Mouse (Mus musculus) hindbrain, embryonic 16.5 days (tissue): ENCODE data around the gene Psme4. TPM values are rescaled to one million over a fixed set of nuclear protein-coding genes. Genes with fewer than 3 reads are reported as not detected.
A peak's percentile ranks its signal among the peaks of the same experiment; 100 is the strongest.

Source experiments
- ATAC-seq: fragments of 200-750 bp; cut with Nextera tagmentation; 2 replicates; pipeline ENCODE4 v1.8.0; 2017; ENCODE audit warnings: moderate TSS enrichment, moderate library complexity
- H3K27ac ChIP-seq: fragments of 300-500 bp; sonication (generic); 2 replicates; pipeline ENCODE4 v1.5.1; 2014; ENCODE audit warnings: low read depth, mild to moderate bottlenecking, control low read depth, low read length, moderate library complexity
- H3K27me3 ChIP-seq: fragments of 300-500 bp; sonication (generic); replicated peaks from 2 replicates; pipeline ENCODE4 v1.6.1; 2014; ENCODE audit warnings: low read length; ENCODE audit not compliant: control insufficient read depth, insufficient read depth
- H3K36me3 ChIP-seq: fragments of 300-500 bp; sonication (generic); 2 replicates; pipeline ENCODE4 v1.6.1; 2014; ENCODE audit warnings: mild to moderate bottlenecking, low read length, moderate library complexity, mixed read lengths; ENCODE audit not compliant: control insufficient read depth, insufficient read depth
- H3K4me1 ChIP-seq: fragments of 300-500 bp; sonication (generic); 2 replicates; pipeline ENCODE4 v1.6.1; 2014; ENCODE audit warnings: low read depth, low read length; ENCODE audit not compliant: control insufficient read depth, insufficient read depth
- H3K4me2 ChIP-seq: fragments of 300-500 bp; sonication (generic); 2 replicates; pipeline ENCODE4 v1.6.1; 2014; ENCODE audit warnings: mild to moderate bottlenecking, low read length, control low read depth, moderate library complexity
- H3K4me3 ChIP-seq: fragments of 300-500 bp; sonication (generic); 2 replicates; pipeline ENCODE4 v1.5.1; 2014; ENCODE audit warnings: mild to moderate bottlenecking, low read length, control low read depth, moderate library complexity
- H3K9ac ChIP-seq: fragments of 300-500 bp; sonication (generic); 2 replicates; pipeline ENCODE4 v1.6.1; 2014; ENCODE audit warnings: low read depth, mild to moderate bottlenecking, control low read depth, low read length, moderate library complexity
- H3K9me3 ChIP-seq: fragments of 300-500 bp; sonication (generic); 2 replicates; pipeline ENCODE4 v1.6.1; 2014; ENCODE audit warnings: mild to moderate bottlenecking, low read length, moderate library complexity; ENCODE audit not compliant: control insufficient read depth
- WGBS: fragments of 180-500 bp; shearing (Covaris S2); extraction: QIAGEN DNeasy Blood & Tissue Kit; methylation state at CpG from one replicate; pipeline ENCODE4 v1.1.7; 2014; 5-methylcytosine and 5-hydroxymethylcytosine counted together
- polyA plus RNA-seq: library from polyadenylated mRNA; unstranded; fragments of >200 nt; fragmentation: Nextera tagmentation; extraction: Ambion mirVana; gene quantifications from 2 replicates; pipeline ENCODE4 v1.2.1, GENCODE M21; 2015

Gene Psme4
- polyA plus RNA-seq, 1 experiment from 2014 or later = 11.0 TPM

DNA sequence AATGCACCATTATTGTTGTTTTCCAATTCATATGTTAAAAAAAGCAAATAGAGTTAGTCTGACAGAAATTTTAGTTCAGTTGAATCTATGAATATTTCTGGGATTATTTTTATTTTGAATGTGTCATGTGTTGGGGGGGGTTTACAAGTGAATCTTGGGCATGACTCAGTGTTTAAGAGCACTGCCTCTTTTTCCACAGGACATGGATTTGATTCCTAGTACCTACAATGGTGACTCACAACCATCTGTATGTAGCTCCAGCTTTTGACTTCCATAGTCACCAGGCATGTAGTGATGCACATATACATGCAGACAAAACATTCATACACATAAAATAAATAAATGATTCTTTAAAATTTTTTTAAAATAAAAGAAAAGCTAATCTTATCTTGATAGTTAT lies 28.6 kb downstream of the Psme4 start:
- Histone ChIP-seq H3K4me1 (no peaks in the 10 kb centered on the region), H3K27me3 (no peaks in the 10 kb centered on the region), H3K4me3 (no peak overlapping the region), H3K4me2 (no peak overlapping the region), H3K36me3 (no peaks in the 10 kb centered on the region; the same call in 1 of the 2 replicates), H3K9me3 (no peaks in the 10 kb centered on the region), H3K9ac (no peak overlapping the region), H3K27ac (no peak overlapping the region)
- no peak for ATAC-seq

GRCm38 (mm10) chr11:30802421-30802820 lies 30.9 kb downstream of the Psme4 start:
- no peak overlapping the region for H3K4me2 ChIP-seq
- H3K27me3 ChIP-seq = no peaks in the 10 kb centered on the region
- no peak for ATAC-seq
- WGBS = 95% methylated on average over 1 of the region's 1 CpGs
- no peak overlapping the region for H3K27ac ChIP-seq
- no peak overlapping the region for H3K4me3 ChIP-seq
- peaks cover 2% of the 10 kb centered on the region; the same call in 1 of the 2 replicates for H3K36me3 ChIP-seq
- no peaks in the 10 kb centered on the region for H3K4me1 ChIP-seq
- H3K9me3 ChIP-seq = no peaks in the 10 kb centered on the region
- H3K9ac ChIP-seq = no peak overlapping the region

DNA sequence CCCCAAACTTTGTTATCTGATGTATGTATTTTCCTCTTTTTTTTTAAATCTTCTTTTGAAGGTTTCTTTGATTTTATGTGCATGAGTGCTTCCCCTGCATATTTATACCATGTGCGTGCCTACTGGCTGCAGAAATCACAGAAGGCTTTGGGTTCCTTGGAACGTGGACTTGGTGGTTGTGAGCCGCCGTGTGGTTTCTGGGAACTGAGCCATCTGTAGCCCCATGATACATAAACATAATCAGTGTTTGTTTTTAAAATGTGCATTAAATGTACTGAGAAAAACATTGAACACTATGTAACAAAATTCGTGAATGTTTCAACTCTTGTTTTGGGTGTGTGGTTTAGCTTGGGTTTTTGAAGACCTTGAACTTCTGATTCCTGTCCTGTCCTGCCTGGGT lies 49.6 kb downstream of the Psme4 start:
- WGBS = 77% methylated on average over 5 of the region's 5 CpGs
- no peaks in the 10 kb centered on the region for H3K9me3 ChIP-seq
- no peak overlapping the region for H3K27ac ChIP-seq
- no peak overlapping the region for H3K4me2 ChIP-seq
- H3K36me3 ChIP-seq = peaks cover 16% of the 10 kb centered on the region
- no peak for ATAC-seq
- no peaks in the 10 kb centered on the region for H3K27me3 ChIP-seq
- no peak overlapping the region for H3K9ac ChIP-seq
- no peak overlapping the region for H3K4me3 ChIP-seq
- H3K4me1 ChIP-seq = no peaks in the 10 kb centered on the region

GRCm38 (mm10) chr11:30838793-30839192 lies 67.3 kb downstream of the Psme4 start:
- Histone ChIP-seq H3K4me1 (no peaks in the 10 kb centered on the region), H3K36me3 (peaks cover 25% of the 10 kb centered on the region)
- ATAC-seq = no peak

GRCm38 (mm10) chr11:30844355-30844754 lies 72.8 kb downstream of the Psme4 start:
- no peaks in the 10 kb centered on the region for H3K9me3 ChIP-seq
- H3K9ac ChIP-seq = no peak overlapping the region
- 91% methylated on average over 1 of the region's 1 CpGs for WGBS
- H3K27me3 ChIP-seq = no peaks in the 10 kb centered on the region
- no peak overlapping the region for H3K27ac ChIP-seq
- ATAC-seq = no peak
- peaks cover 22% of the 10 kb centered on the region for H3K36me3 ChIP-seq
- H3K4me2 ChIP-seq = no peak overlapping the region
- no peaks in the 10 kb centered on the region for H3K4me1 ChIP-seq
- no peak overlapping the region for H3K4me3 ChIP-seq

More at GRCm38 (mm10) chr11:30838793-30839192, 67.3 kb downstream of the Psme4 start:
- over 99% methylated on average over 2 of the region's 2 CpGs for WGBS
- Histone ChIP-seq H3K9me3 (no peaks in the 10 kb centered on the region), H3K27ac (no peak overlapping the region), H3K4me3 (no peak overlapping the region), H3K27me3 (no peaks in the 10 kb centered on the region), H3K4me2 (no peak overlapping the region), H3K9ac (no peak overlapping the region)

- H3K9me3 ChIP-seq = no peaks in the 10 kb centered on the region
- H3K9ac ChIP-seq = no peak overlapping the region
- H3K27me3 ChIP-seq = no peaks in the 10 kb centered on the region
- H3K27ac ChIP-seq = no peak overlapping the region
- H3K4me3 ChIP-seq = no peak overlapping the region
- ATAC-seq = no peak
- no peak overlapping the region for H3K4me2 ChIP-seq
- no peaks in the 10 kb centered on the region for H3K4me1 ChIP-seq
- peaks cover 26% of the 10 kb centered on the region for H3K36me3 ChIP-seq
Observed at GRCm38 (mm10) chr11:30872425-30872824, 100.9 kb downstream of the Psme4 start.

GRCm38 (mm10) chr11:30885171-30885871 lies 113.8 kb downstream of the Psme4 start, which contains the start of the genes Gpr75 and Asb3:
Gene Gpr75 (plus strand): TSS chr11:30885358.
Gene Asb3 (plus strand): TSS chr11:30885416.
- 2% methylated on average over 37 of the region's 41 CpGs for WGBS

GRCm38 (mm10) chr11:30888153-30888552 lies 116.6 kb downstream of the Psme4 start:
- no peak for ATAC-seq
- Histone ChIP-seq H3K4me2 (no peak overlapping the region), H3K36me3 (peaks cover 16% of the 10 kb centered on the region), H3K9me3 (no peaks in the 10 kb centered on the region), H3K27ac (no peak overlapping the region), H3K4me1 (no peaks in the 10 kb centered on the region), H3K27me3 (no peaks in the 10 kb centered on the region), H3K9ac (no peak overlapping the region), H3K4me3 (no peak overlapping the region)
- 93% methylated on average over 2 of the region's 2 CpGs for WGBS

More at GRCm38 (mm10) chr11:30885171-30885871, 113.8 kb downstream of the Psme4 start, which contains the start of the genes Gpr75 and Asb3:
- Histone ChIP-seq H3K27ac (peak within 1 kb of the TSS; percentile 92), H3K4me1 (no peaks in the 10 kb centered on the region), H3K9me3 (no peaks in the 10 kb centered on the region), H3K27me3 (no peaks in the 10 kb centered on the region), H3K4me3 (peak within 1 kb of the TSS; percentile 74), H3K4me2 (peak within 1 kb of the TSS; percentile 85), H3K36me3 (no peaks in the 10 kb centered on the region), H3K9ac (peak within 1 kb of the TSS; percentile 89)
- ATAC-seq = peak; percentile 96

- Histone ChIP-seq H3K9ac (no peak overlapping the region), H3K27ac (no peak overlapping the region), H3K27me3 (no peaks in the 10 kb centered on the region), H3K9me3 (no peaks in the 10 kb centered on the region), H3K4me3 (no peak overlapping the region), H3K4me2 (no peak overlapping the region), H3K36me3 (peaks cover 14% of the 10 kb centered on the region), H3K4me1 (no peaks in the 10 kb centered on the region)
- WGBS = 94% methylated on average over 1 of the region's 1 CpGs
- ATAC-seq = no peak
Observed at GRCm38 (mm10) chr11:30896201-30896600, 124.7 kb downstream of the Psme4 start.
